In the genomic region with DNA sequence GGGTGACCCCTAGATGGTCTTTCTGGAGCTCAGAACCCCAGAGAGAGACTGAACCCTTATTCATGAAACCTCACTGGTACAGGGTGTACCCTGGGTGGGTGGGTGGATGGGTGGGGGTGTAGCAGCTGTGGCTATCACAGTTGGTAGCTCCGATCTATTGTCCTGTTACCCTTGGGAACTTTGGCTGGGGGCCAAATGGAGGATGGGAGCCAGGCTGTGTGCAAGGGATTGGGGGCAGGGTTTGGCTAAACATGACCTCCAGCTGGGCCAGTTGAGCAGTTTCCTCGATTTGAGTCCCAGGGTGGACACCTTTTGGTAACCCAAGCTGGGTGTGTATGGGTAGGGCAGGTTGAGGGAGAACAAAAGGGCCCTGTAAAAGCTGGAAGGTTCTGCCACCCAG, we compare ENCODE assay signal across 9 mouse cellular contexts. TPM values are rescaled to one million over a fixed set of nuclear protein-coding genes. Genes with fewer than 3 reads are reported as not detected.
DNase-seq lines count a peak whose midpoint lies in the region; ATAC-seq and TF ChIP-seq lines count a peak whose summit lies in the region.
"Had no signal": no experiment of that assay in that cellular context is flagged by ENCODE, and none has a peak within 500 bp of the region (broad histone marks: within the 10 kb centered on the region; RNA-seq: fewer than 3 reads in every experiment).

No protein-coding gene starts in this region.

- WGBS in embryonic facial prominence, embryonic 12.5 days = 57% methylated on average over 2 of the region's 2 CpGs
- 56% methylated on average over 2 of the region's 2 CpGs for WGBS in intestine, embryonic 14.5 days
- 36% methylated on average over 2 of the region's 2 CpGs for WGBS in liver, embryonic 15.5 days (ENCODE audit: insufficient replicate concordance)

- TF ChIP-seq POLR2A in CH12.LX (IDR thresholded peaks at IDR 0.05; ENCODE audit: low read depth, low read length) = no peak

- no peak for TF ChIP-seq CTCF in CH12.LX (conservative IDR thresholded peaks at IDR 0.05 in 1 of 2, IDR thresholded peaks at IDR 0.05 in 1 of 2; ENCODE audit: low read depth in 2 of 2, low read length in 2 of 2)

- H3K4me2 ChIP-seq in CH12.LX (ENCODE audit: insufficient read depth, low read depth, poor library complexity, severe bottlenecking) = peak overlapping the region; percentile 48
- H3K4me2 ChIP-seq in embryonic facial prominence, embryonic 12.5 days (replicated peaks) = 0 out of 2 replicates have a peak overlapping the region, but pooled peaks have one; percentile 3
- H3K4me2 ChIP-seq in intestine, embryonic 14.5 days (ENCODE audit: low read length) = 0 out of 2 replicates have a peak overlapping the region, but pooled peaks have one; percentile 27
- H3K4me2 ChIP-seq in liver, embryonic 15.5 days = peak overlapping the region; percentile 100

- TF ChIP-seq RAD21 in CH12.LX (IDR thresholded peaks at IDR 0.05; ENCODE audit: low read depth, low read length) = no peak

- dilution Hi-C loops in CH12.LX (cut with MboI; ENCODE audit: extremely low pct_ligation_motif_present, extremely low pct_unique_long_range_greater_than_20kb, low sequenced_read_pairs) = no loop called here

- peaks cover 23 to 79% of the 10 kb centered on the region in 2 experiments for H3K4me1 ChIP-seq in CH12.LX (ENCODE audit: control insufficient read depth in 1 of 2, insufficient read depth in 2 of 2)
- peaks cover 46% of the 10 kb centered on the region for H3K4me1 ChIP-seq in embryonic facial prominence, embryonic 12.5 days
- H3K4me1 ChIP-seq in intestine, embryonic 14.5 days (replicated peaks; ENCODE audit: control insufficient read depth, insufficient read depth, low read length) = peaks cover 32% of the 10 kb centered on the region
- H3K4me1 ChIP-seq in liver, embryonic 15.5 days (replicated peaks) = peaks cover 85% of the 10 kb centered on the region

- peak overlapping the region in 2 of 3 experiments; percentile 25 to 39 for H3K4me3 ChIP-seq in CH12.LX (replicated peaks in 1 of 3; ENCODE audit: low read depth in 2 of 3, low read length in 2 of 3, poor library complexity in 1 of 3)
- no peak overlapping the region for H3K4me3 ChIP-seq in embryonic facial prominence, embryonic 12.5 days
- no peak overlapping the region for H3K4me3 ChIP-seq in intestine, embryonic 14.5 days (ENCODE audit: low read depth, low read length)
- H3K4me3 ChIP-seq in liver, embryonic 15.5 days (replicated peaks) = no peak overlapping the region
- H3K4me3 ChIP-seq: embryonic facial prominence, embryonic 15.5 days had no signal

- no peaks in the 10 kb centered on the region for H3K27me3 ChIP-seq in CH12.LX (replicated peaks)
- peaks cover 23% of the 10 kb centered on the region for H3K27me3 ChIP-seq in embryonic facial prominence, embryonic 12.5 days
- H3K27me3 ChIP-seq in intestine, embryonic 14.5 days (replicated peaks; ENCODE audit: control insufficient read depth, insufficient read depth, low read length) = peaks cover 10% of the 10 kb centered on the region; the same call in 1 of the 2 replicates
- H3K27me3 ChIP-seq in liver, embryonic 15.5 days = 0 out of 2 replicates have a peak, but pooled peaks cover 3% of the 10 kb centered on the region

- TF ChIP-seq EP300 in CH12.LX (IDR thresholded peaks at IDR 0.05; ENCODE audit: low read length) = no peak

- peak; percentile 44 for DNase-seq in adrenal gland, postnatal 25 days
- no peak for DNase-seq in adrenal gland, adult 18-20 months (ENCODE audit: low spot score in 2 of 2)
- DNase-seq in CH12.LX (ENCODE audit: extremely low read depth) = no peak
- no peak for DNase-seq in intestine, embryonic 14.5 days (ENCODE audit: low spot score)
- no peak for DNase-seq in testis, postnatal 10 days (ENCODE audit: low spot score)

- in situ Hi-C loops in CH12.LX (cut with MboI; ENCODE audit: low pct_ligation_motif_present, low pct_unique_long_range_greater_than_20kb, low sequenced_read_pairs) = no loop called here

- ATAC-seq in embryonic facial prominence, embryonic 12.5 days (ENCODE audit: insufficient number of reproducible peaks, insufficient read depth, low FRiP score, low TSS enrichment) = no peak
- ATAC-seq in intestine, embryonic 14.5 days (replicated peaks; ENCODE audit: low FRiP score, low TSS enrichment, low read depth) = no peak
- no peak for ATAC-seq in liver, embryonic 15.5 days (ENCODE audit: insufficient read depth)
- ATAC-seq in megakaryocyte-erythroid progenitor cell, adult 5-6 weeks (replicated peaks; ENCODE audit: low FRiP score, low TSS enrichment, poor library complexity, severe bottlenecking) = no peak

- H3K9ac ChIP-seq in CH12.LX (ENCODE audit: insufficient read depth, low read depth) = 0 out of 2 replicates have a peak overlapping the region, but pooled peaks have one; percentile 4
- H3K9ac ChIP-seq in embryonic facial prominence, embryonic 12.5 days = no peak overlapping the region
- no peak overlapping the region for H3K9ac ChIP-seq in intestine, embryonic 14.5 days (ENCODE audit: low read length)
- H3K9ac ChIP-seq in liver, embryonic 15.5 days = no peak overlapping the region
- H3K9ac ChIP-seq: embryonic facial prominence, embryonic 15.5 days had no signal

- no peaks in the 10 kb centered on the region for H3K9me3 ChIP-seq in CH12.LX (replicated peaks; ENCODE audit: low read length)
- H3K9me3 ChIP-seq in embryonic facial prominence, embryonic 12.5 days = no peaks in the 10 kb centered on the region
- H3K9me3 ChIP-seq in intestine, embryonic 14.5 days (ENCODE audit: control insufficient read depth, low read length) = no peaks in the 10 kb centered on the region
- H3K9me3 ChIP-seq in liver, embryonic 15.5 days (replicated peaks) = no peaks in the 10 kb centered on the region
- H3K9me3 ChIP-seq: embryonic facial prominence, embryonic 15.5 days had no signal

- H3K79me2 ChIP-seq in CH12.LX (replicated peaks; ENCODE audit: control insufficient read depth, extremely low read depth, insufficient read depth, poor library complexity, severe bottlenecking) = peaks cover 18% of the 10 kb centered on the region

- H3K36me3 ChIP-seq in CH12.LX (replicated peaks in 1 of 2; ENCODE audit: control insufficient read depth in 1 of 2, insufficient read depth in 1 of 2, low read length in 1 of 2) = peaks cover 8 to 42% of the 10 kb centered on the region in 2 experiments
- H3K36me3 ChIP-seq in embryonic facial prominence, embryonic 12.5 days = peaks cover 32% of the 10 kb centered on the region
- H3K36me3 ChIP-seq in intestine, embryonic 14.5 days (ENCODE audit: control insufficient read depth, insufficient read depth, low read length) = peaks cover 24% of the 10 kb centered on the region
- peaks cover 39% of the 10 kb centered on the region for H3K36me3 ChIP-seq in liver, embryonic 15.5 days (replicated peaks)

- no peak overlapping the region for H3K27ac ChIP-seq in CH12.LX (ENCODE audit: insufficient read depth, low read depth)
- H3K27ac ChIP-seq in embryonic facial prominence, embryonic 12.5 days = no peak overlapping the region
- no peak overlapping the region for H3K27ac ChIP-seq in intestine, embryonic 14.5 days (ENCODE audit: low read depth)
- peak overlapping the region; percentile 66 for H3K27ac ChIP-seq in liver, embryonic 15.5 days (replicated peaks)
- H3K27ac ChIP-seq: embryonic facial prominence, embryonic 15.5 days had no signal

RNA-seq across cellular contexts. Expression of a gene that starts 4.3 kb away (rescaled TPM):
- total RNA-seq in adrenal gland, postnatal 25 days (2021) = 10.0 and 10.7 TPM in 2 replicates
- total RNA-seq in adrenal gland, adult 18-20 months (2021) = 1 to 10 TPM; 8.2 to 9.4 TPM
- total RNA-seq in CH12.LX (2012; rRNA removed) (13.1 and 14.3 TPM in 2 replicates), CH12.LX (2014; rRNA removed) (7.0 and 8.2 TPM in 2 replicates)
- polyA plus RNA-seq in CH12.LX (2012; ENCODE audit: insufficient read length, low read depth) = 17.0 and 19.3 TPM in 2 replicates
- polyA plus RNA-seq in embryonic facial prominence, embryonic 12.5 days (2016; fragmentation: Nextera tagmentation; extraction: Ambion mirVana) = 9.7 TPM in 2 replicates
- 6.5 and 7.8 TPM in 2 replicates for polyA plus RNA-seq in intestine, embryonic 14.5 days (2014; fragmentation: Nextera tagmentation; extraction: Ambion mirVana)
- polyA plus RNA-seq in liver, embryonic 15.5 days (2015; fragmentation: Nextera tagmentation; extraction: Ambion mirVana) = 3.9 and 5.4 TPM in 2 replicates
- total RNA-seq in megakaryocyte-erythroid progenitor cell, adult 5-6 weeks (2014; fragmentation: Nextera tagmentation) = 17.5 and 27.4 TPM in 2 replicates
- total RNA-seq in megakaryocyte-erythroid progenitor cell, adult 5-6 weeks (2017) = 9.8 and 15.0 TPM in 2 replicates

RNA-seq across cellular contexts. Expression of a gene that starts 5.5 kb away (rescaled TPM):
- total RNA-seq in adrenal gland, postnatal 25 days (2021) = 35.1 and 47.7 TPM in 2 replicates
- total RNA-seq in adrenal gland, adult 18-20 months (2021) = 10 to 100 TPM; 37.2 to 40.1 TPM
- 80.6 and 98.5 TPM in 2 replicates for total RNA-seq in CH12.LX (2012; rRNA removed)
- 72.9 and 82.0 TPM in 2 replicates for total RNA-seq in CH12.LX (2014; rRNA removed)
- 51.4 and 74.9 TPM in 2 replicates for polyA plus RNA-seq in CH12.LX (2012; ENCODE audit: insufficient read length, low read depth)
- polyA plus RNA-seq in embryonic facial prominence, embryonic 12.5 days (2016; fragmentation: Nextera tagmentation; extraction: Ambion mirVana) = 218 and 231 TPM in 2 replicates
- polyA plus RNA-seq in intestine, embryonic 14.5 days (2014; fragmentation: Nextera tagmentation; extraction: Ambion mirVana) = 229 and 240 TPM in 2 replicates
- polyA plus RNA-seq in liver, embryonic 15.5 days (2015; fragmentation: Nextera tagmentation; extraction: Ambion mirVana) = 116 and 124 TPM in 2 replicates
- total RNA-seq in megakaryocyte-erythroid progenitor cell, adult 5-6 weeks (2014; fragmentation: Nextera tagmentation) = 183 and 205 TPM in 2 replicates
- total RNA-seq in megakaryocyte-erythroid progenitor cell, adult 5-6 weeks (2017) = 81.8 and 104 TPM in 2 replicates

RNA-seq across cellular contexts. Expression of a gene that starts 5.6 kb away (rescaled TPM):
- total RNA-seq in adrenal gland, postnatal 25 days (2021) = 70.9 and 95.1 TPM in 2 replicates
- 10 to 100 TPM; 75.5 to 82.4 TPM for total RNA-seq in adrenal gland, adult 18-20 months (2021)
- total RNA-seq in CH12.LX (2012; rRNA removed) = 13.6 and 14.5 TPM in 2 replicates
- total RNA-seq in CH12.LX (2014; rRNA removed) = 9.6 and 13.0 TPM in 2 replicates
- polyA plus RNA-seq in CH12.LX (2012; ENCODE audit: insufficient read length, low read depth) = 48.7 and 55.2 TPM in 2 replicates
- polyA plus RNA-seq in embryonic facial prominence, embryonic 12.5 days (2016; fragmentation: Nextera tagmentation; extraction: Ambion mirVana) = 154 and 155 TPM in 2 replicates
- 100 and 110 TPM in 2 replicates for polyA plus RNA-seq in intestine, embryonic 14.5 days (2014; fragmentation: Nextera tagmentation; extraction: Ambion mirVana)
- 41.7 and 45.0 TPM in 2 replicates for polyA plus RNA-seq in liver, embryonic 15.5 days (2015; fragmentation: Nextera tagmentation; extraction: Ambion mirVana)
- total RNA-seq in megakaryocyte-erythroid progenitor cell, adult 5-6 weeks (2014; fragmentation: Nextera tagmentation) = 52.0 and 56.6 TPM in 2 replicates
- total RNA-seq in megakaryocyte-erythroid progenitor cell, adult 5-6 weeks (2017) = 31.3 and 39.0 TPM in 2 replicates

RNA-seq across cellular contexts. Expression of a gene that starts 11.5 kb away (rescaled TPM):
- total RNA-seq in adrenal gland, postnatal 25 days (2021) = 32.3 and 48.8 TPM in 2 replicates
- 10 to 100 TPM; 19.5 to 24.4 TPM for total RNA-seq in adrenal gland, adult 18-20 months (2021)
- total RNA-seq in CH12.LX (2012; rRNA removed) = 22.7 and 28.3 TPM in 2 replicates
- total RNA-seq in CH12.LX (2014; rRNA removed) = 18.4 and 21.2 TPM in 2 replicates
- polyA plus RNA-seq in CH12.LX (2012; ENCODE audit: insufficient read length, low read depth) = 14.5 and 21.5 TPM in 2 replicates
- 21.6 and 23.6 TPM in 2 replicates for polyA plus RNA-seq in embryonic facial prominence, embryonic 12.5 days (2016; fragmentation: Nextera tagmentation; extraction: Ambion mirVana)
- 18.0 and 19.2 TPM in 2 replicates for polyA plus RNA-seq in intestine, embryonic 14.5 days (2014; fragmentation: Nextera tagmentation; extraction: Ambion mirVana)
- 11.9 and 12.5 TPM in 2 replicates for polyA plus RNA-seq in liver, embryonic 15.5 days (2015; fragmentation: Nextera tagmentation; extraction: Ambion mirVana)
- 14.3 and 19.6 TPM in 2 replicates for total RNA-seq in megakaryocyte-erythroid progenitor cell, adult 5-6 weeks (2014; fragmentation: Nextera tagmentation)
- 4.3 and 9.1 TPM in 2 replicates for total RNA-seq in megakaryocyte-erythroid progenitor cell, adult 5-6 weeks (2017)

RNA-seq across cellular contexts. Expression of a gene that starts 20.1 kb away (rescaled TPM):
- 3.5 and 8.1 TPM in 2 replicates for total RNA-seq in adrenal gland, postnatal 25 days (2021)
- total RNA-seq in adrenal gland, adult 18-20 months (2021) = 1 to 10 TPM; 2.2 to 5.7 TPM
- total RNA-seq in CH12.LX (2012; rRNA removed) = 8.9 and 9.5 TPM in 2 replicates
- total RNA-seq in CH12.LX (2014; rRNA removed) = 6.7 and 9.6 TPM in 2 replicates
- 3.5 and 4.5 TPM in 2 replicates for polyA plus RNA-seq in CH12.LX (2012; ENCODE audit: insufficient read length, low read depth)
- polyA plus RNA-seq in embryonic facial prominence, embryonic 12.5 days (2016; fragmentation: Nextera tagmentation; extraction: Ambion mirVana) = 3.8 and 4.2 TPM in 2 replicates
- polyA plus RNA-seq in intestine, embryonic 14.5 days (2014; fragmentation: Nextera tagmentation; extraction: Ambion mirVana) = 5.0 and 5.7 TPM in 2 replicates
- polyA plus RNA-seq in liver, embryonic 15.5 days (2015; fragmentation: Nextera tagmentation; extraction: Ambion mirVana) = 1.7 and 1.9 TPM in 2 replicates
- 15.3 and 21.7 TPM in 2 replicates for total RNA-seq in megakaryocyte-erythroid progenitor cell, adult 5-6 weeks (2014; fragmentation: Nextera tagmentation)
- 3.3 and 4.9 TPM in 2 replicates for total RNA-seq in megakaryocyte-erythroid progenitor cell, adult 5-6 weeks (2017)

Comparison
In these comparisons a context has a peak if more than half of its experiments do, and no peak if none do; other contexts are left out.
1. H3K4me2 ChIP-seq: peak in every context shown above with its lines; median percentile 100 in liver, embryonic 15.5 days; 48 in CH12.LX; 27 in intestine, embryonic 14.5 days; 3 in embryonic facial prominence, embryonic 12.5 days.
2. H3K4me3 ChIP-seq: peak in CH12.LX (2 of 3); none in embryonic facial prominence, embryonic 12.5 days (single experiment), intestine, embryonic 14.5 days (single experiment) and liver, embryonic 15.5 days (single experiment).